Mouse (Mus musculus) gastrocnemius, postnatal 25 days (tissue): ENCODE measurements around the gene Med13. TPM values are rescaled to one million over a fixed set of nuclear protein-coding genes. Genes with fewer than 3 reads are reported as not detected.

Source experiments
- DNase-seq: peaks from one replicate; pipeline ENCODE4 v3.0.0; 2022
- long read RNA-seq, 2 experiments: library from polyadenylated mRNA; stranded (forward); transcript quantifications; one replicate each; pipeline ENCODE4 v2.0.0; 2021
- total RNA-seq, 2 experiments: library from RNA; stranded (reverse); gene quantifications; 1 replicate in 1 of 2; 2 replicates in 1 of 2; pipeline ENCODE4 v1.2.3; 2021

The Med13 gene
- total RNA-seq = 10 to 100 TPM; 33.2 to 35.2 TPM
- long read RNA-seq, experiment 1, partial matches to known transcripts = 2 of 12 reads
- long read RNA-seq, experiment 1, other reads (novel, unspliced or antisense) = 10 of 12 reads
- long read RNA-seq, experiment 2, full-length matches to known transcripts = 1 of 4 reads
- long read RNA-seq, experiment 2, partial matches to known transcripts = 0 of 4 reads
- long read RNA-seq, experiment 2, other reads (novel, unspliced or antisense) = 3 of 4 reads

DNA sequence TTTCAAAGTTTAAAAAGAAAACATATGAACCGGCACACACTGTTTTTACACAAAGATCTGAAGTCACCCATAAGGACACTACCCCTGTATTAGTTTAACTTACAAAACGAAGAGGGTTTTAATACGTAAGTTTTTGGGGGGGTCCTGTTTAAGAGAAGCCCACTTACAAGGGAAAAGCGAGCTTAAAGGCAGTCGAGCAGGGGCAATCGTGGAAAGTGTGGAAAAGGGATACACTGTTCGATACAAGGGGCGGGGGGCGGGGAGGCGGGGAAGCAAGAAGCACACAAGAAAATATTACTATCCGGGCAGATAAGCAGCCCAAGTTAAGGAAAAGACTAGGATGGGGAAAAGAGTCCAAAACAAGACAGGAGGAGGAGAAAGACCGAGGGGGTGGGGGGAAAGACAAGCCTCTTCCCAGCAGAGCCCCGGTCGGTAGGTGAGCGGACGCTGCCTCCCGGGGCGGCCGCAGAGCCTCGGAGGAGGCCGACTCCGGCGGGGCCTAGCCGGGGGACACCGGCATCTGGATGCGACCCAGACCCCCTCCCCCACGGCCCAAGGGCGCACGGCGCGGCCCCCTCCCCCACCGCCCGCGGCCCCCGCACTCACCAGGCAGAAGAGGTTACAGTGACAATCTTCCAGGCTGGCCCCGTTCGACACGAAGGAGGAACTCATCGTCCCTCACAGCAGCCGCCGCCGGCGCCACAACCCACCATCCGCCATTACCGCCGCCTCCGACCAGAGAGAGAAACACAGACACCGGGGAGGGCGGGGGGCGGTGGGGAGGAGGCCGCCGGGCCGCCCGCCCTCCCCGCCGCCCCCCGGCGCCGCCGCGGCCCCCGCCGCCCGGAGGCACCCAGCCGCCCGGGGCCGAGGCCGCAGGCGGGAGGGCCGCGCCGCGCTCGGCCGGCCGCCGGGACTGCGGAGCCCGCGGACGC is at the start of gene Med13:
Med13 (minus strand) TSS at position 749 of the 935 bp plus-strand sequence.
- peak; percentile 67 for DNase-seq

DNA sequence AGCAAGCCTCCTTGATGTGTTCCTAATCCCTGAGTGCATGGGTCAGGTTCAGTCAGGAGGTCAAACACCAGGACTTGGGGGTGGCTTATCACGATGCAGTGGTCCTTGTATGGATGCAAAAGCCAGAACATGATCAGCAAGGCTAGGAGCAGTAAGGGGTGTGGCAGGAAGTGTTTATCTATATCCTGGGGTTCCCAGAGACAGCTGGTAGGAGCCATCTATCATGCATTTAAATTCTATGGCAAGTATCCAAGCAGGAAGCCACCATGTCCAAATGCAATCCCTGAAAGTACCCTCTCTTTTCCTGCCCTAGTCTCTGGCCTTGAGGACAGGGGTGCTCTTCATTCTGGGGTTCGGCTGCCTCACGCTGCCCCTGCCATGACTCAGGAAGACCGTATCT is 47.2 kb upstream of the Med13 start:
- no peak for DNase-seq

DNA sequence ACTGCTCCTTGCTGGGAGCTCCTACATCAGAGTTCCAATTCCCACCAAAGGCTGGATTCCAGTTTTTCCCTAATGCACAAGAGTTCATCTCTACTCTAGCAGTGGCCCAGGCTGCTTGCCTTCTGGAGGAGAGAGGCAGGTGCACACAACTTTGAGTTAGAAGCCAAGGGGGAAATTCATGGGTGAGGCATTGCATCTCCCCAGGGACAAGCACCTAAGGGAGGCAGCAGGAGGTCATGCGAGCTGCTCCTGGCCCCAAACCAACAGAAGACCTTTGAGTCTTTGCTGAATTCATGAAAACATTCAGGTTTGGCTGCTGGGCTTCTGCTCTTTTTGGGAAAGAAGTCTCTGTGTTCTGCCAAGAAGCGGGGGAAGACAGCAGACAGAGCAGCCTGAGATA is 46.4 kb upstream of the Med13 start:
- no peak for DNase-seq

DNA sequence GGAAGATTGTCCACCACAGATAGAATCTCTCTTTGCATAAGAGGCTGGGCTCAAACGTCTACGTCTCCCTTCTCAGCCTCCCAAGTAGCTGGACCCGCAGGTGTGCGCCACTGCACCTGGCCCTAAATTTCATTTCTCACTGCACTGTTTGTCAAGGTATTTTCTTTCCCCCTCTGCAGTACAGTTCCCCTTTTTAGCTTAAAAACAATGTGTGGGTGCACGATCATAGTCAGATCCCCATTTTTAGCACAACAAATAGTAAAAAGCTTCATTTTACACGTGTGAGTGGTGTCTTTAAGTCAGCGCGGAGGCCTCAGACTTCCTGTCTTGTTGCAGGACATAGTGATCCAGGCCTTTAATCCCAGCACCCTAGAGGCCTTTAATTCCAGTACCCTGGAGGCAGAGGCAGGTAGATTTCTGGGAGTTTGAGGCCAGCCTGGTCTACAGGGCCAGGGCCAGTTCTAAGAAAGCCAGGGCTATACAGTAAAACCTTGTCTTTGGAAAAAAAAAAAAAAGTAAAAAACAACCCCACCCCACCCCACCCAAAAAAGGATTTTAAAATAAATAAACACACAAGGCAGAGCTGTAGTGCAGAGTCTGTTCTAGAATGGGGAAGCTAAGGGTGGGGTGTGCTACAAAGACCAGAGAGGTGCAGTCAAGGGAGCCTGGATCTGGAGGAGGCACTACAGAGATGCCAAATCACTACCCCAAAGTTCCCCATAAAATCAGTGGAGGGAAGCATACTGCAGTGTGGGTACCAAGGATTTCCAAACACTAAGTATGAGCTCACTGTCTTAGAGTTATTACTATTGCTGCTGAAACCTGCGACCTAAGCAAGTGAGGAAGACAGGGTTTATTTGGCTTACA is 42.1 kb upstream of the Med13 start:
- DNase-seq = no peak

DNA sequence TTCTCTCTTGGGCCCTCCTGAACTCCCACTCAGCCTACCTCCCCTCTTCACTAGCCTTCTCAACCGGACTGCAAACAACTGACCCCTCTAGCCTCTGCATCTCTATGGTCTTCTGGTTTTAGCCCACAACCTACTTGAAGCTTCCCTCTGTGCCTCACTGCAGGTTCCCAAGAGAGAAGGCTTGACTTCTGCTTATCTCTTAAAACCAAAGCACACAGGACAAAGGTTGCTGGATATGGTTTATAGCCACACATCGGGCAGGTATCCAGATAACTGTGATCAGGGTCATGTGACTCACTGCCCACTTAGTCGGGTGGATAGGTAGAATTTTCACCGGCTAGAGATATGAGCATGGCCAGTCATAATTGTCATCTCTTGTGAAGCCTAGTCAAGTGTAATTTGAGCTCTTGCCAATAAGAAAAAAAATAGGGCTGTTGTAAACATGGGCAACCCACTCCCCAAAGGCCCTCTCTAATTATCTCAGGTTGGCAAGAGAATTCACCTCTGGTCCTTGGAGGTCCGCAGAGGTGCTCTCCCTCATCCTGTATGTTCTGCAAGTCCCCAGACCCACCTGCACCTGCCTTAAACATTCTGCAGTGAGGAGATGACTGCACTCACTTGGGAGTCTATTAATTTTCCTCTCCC is 39.7 kb upstream of the Med13 start:
- no peak for DNase-seq

DNA sequence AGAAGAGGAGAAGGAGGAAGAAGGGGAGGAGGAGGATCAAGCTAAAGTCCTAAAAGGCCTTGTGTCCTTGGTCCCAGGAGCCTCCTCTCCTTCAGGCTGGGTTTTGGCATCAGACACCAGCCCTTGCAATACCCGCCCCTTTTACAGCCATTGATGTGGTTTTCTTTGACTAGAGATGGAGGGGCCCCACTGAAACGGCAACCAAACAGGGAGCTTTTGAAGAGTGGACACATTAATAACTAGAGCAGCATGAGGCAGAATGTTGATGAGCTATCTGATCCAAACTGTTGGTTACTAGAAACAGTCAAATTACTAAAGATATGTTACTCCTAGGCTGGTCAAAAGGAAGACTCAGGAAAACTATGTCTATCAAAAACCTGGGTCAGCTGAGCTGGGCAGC is 39.1 kb upstream of the Med13 start:
- no peak for DNase-seq

DNA sequence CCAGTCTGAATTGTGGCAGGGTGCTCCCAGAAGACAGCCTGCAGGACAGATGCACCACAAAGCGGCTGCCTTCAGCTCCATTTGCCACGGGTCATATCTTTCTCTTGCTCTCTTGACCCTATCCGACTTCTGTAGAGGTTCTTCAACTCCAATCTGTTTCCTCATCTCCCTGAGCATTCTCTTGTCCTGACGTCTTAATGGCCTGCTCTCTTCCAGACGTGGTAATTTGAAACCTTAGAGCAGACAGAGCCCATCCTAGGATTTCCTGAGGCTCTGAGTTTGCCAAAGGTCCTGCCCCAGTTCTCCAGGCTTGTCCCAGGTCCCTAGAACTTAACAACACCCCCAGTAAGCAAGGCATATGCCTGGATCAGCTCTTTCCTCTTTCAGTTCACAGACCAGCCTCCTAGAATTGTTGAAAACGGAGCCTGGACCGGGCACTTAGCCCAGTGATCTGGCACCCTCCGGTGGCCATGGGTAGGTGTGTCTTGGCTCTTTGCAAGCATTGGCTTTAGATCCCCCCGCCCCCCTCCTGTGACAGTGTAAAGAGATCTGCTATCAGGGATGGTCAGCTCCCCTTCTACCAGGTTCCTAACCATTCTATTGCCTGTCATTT is 38.2 kb upstream of the Med13 start:
- DNase-seq = peak; percentile 68

DNA sequence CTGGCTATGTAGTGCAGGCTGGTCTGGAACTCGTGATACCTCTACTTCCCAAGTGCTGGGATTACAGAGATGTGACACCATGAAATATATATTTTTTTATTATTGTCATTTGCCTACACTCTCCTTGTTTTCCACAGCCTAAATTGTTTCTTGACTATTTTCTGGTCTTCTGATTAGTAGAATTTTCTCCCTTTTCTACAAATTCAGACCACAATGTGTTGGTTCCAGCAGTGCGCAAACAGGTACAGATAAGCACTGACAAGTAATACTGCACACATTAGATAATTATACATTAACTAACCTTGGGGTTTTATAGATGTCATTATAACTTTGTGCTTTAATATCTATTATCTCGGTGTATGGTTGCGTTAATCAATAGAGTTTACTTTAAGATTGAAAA is 37.7 kb upstream of the Med13 start:
- no peak for DNase-seq

DNA sequence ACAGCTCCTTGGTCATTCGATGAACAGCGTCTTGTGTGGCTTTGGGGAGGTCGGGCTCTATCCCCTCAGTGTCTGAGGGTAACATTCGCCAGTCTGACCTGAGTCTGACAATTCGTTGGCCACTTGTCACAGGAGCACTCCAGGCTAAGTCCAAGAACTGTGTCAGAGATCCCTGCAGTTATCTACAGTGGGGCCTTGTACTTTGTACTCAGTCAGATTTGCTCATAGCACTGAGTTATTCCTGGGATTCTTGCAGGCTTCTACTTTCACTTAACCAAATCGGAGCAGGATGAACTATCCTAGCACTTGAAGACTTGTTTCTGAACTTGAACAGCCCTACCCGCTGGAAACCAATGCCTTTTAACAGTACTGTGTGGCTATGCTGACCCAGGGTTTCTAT is 34.3 kb upstream of the Med13 start:
- DNase-seq = no peak

DNA sequence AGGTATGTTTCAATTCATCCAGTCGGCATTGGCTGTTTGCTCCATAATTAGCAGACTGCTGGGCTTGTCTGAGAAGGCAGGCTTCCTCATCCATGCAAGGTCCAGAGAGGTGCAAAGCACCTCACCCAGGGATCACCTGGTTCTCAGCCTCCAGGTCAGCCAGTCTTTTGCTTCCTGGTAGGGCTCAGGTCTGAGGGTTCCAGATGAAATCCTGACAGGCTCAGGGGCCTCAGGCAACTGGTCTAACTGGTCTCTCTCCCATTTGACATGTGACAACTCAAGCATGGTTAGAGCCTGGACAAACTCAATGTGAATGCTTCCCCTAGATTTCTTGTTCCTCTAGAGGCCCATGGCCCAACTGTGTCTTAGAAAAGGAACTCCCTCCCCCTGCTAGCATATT is 32.9 kb upstream of the Med13 start:
- no peak for DNase-seq

DNA sequence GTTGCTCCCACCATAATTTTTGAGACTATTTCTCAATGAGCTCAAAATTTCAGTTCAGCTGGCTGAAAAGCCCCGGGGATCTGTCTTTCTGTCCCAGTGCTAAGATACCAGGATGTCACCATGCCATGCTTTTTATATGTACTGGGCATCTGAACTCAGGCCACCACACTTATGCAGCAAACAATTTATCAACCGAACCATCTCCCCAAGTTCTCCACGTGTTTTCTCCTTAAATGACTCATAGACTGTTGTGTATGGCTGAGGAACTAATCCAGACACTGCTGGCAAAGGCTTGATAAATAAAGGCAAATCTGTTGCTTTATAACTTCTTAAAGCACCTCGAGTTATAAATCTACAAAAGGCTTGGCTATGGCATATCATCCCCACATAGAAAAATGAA is 32.1 kb upstream of the Med13 start:
- no peak for DNase-seq

DNA sequence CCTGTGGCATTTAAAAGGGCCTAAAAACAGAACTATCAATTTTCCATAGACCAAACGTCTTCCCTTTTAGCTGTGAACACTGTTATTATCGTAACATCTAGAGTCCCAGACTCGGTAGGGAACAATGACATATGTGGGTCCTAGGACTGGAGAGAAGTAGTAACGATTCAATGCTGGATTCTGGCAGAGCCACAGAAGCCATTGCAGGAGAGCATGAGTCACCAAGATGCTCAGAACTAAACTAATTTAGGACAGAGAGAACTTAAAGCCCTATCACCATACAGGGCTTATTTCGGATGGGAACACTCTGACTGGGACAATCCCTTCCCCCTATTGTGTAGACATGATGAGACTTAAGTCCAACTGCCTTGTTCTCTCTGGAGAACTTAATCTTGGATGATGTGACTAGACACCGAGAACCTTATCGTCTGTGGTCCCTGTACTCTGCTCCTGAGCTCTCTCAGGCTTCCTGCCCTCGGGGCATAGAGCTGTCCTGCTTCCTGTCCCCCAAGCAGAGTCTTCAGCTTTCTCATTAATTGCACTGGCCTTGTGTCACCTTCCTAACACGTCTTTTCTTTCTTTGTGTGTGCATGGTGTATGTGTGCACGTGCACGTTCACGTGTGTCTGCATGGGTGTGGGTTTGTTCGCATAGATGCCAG is 31.5 kb upstream of the Med13 start:
- no peak for DNase-seq

DNA sequence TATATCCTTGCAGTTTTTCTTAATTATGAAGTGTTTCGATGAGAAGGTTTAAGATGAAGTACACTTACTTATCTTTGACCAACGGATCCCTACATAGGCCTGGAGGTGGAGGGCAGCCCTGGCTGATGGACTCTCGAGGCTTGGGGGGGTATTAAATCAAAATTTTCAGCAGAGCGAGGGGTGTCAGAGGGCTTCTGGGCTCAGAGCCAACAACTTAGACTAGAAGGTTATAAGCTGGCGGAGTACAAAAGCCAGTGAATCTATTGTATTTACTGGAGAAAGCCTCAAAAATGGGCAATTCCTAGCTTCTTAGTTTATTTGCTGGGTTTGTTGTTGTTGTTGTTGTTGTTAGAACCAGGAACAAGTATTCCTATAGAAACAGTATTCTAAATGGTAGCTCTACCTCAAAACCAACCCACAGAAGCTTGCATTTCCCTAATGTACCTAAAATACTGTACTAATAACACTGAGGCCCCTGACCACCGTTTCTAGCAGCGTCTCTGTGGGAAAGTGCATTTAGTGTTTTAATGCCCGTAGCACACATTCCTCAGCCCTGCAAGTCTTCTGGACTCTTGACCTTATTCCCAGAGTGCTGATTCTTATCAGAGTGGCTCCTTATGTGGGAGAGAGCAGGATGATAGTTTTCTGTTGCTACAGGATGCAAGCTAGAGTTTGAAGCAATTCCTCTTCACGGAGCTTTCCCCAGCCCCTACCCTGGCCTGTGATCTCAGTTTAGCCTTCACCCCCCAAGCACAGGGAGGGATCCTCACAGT is 29.9 kb upstream of the Med13 start:
- no peak for DNase-seq

DNA sequence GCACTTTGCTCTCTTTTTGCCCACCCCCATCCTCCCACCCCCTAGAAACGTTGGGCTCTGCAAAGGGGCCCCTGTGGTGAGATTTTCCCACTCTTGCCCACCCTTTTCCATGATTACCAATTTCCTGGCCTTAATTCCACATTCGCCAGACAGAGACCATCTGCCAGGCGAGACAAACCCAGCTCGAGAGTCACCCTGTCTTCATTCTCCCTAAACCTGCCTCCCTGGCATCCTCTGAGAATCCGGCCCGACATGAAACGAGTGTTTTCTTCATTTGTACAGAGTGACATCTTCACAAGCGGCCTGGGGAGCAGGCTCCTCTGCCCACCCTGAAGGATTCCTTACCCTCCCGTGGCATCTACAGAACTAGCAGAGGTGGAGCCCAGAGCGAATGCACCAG is 29.2 kb upstream of the Med13 start:
- no peak for DNase-seq

DNA sequence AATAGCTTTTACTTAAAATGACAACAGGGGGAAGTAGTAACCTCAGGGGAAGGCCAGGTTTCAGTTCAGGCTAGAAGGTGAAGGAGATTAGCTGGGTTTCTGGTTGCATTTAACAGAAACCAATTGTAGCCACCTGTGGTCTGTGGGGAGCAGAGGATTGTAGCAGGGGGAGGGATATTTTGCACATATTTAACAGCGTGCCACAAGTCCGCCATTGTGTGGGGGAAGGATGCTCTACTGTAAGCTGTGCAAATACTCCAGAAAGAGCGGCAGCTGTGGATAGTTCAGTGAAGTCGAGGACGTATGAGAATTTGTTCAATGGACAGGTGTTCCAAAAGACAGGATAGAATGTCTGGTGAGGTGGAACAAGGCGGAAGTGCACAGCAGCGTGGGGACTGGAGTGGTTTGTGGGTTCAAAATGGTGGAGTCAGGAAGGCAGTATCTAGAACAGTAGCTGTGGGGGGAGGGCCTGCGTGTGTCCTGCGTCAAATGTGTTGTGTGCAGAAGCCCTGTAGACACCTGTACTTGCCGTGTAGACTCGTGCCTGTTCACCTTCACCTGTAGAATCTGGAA is 28.4 kb upstream of the Med13 start:
- DNase-seq = no peak

DNA sequence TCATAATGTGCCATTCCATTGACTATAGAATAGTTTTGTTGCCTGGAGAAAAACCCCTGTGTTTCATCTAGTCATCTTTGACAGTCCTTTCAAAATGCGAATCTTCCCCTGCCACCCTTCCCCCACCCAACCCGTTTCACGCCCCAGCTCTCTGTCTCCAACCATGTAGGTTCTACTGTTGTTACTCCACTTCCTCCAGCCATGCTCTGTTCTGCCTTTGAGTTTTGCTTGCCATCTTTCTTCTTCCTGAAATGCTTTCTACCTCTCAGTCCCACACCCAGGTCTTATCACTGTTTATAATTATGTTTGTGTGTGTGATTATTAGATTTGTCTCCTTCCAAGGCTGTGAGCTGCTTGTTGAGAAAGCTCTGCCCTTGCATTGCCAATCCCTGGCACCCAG is 26.7 kb upstream of the Med13 start:
- no peak for DNase-seq

DNA sequence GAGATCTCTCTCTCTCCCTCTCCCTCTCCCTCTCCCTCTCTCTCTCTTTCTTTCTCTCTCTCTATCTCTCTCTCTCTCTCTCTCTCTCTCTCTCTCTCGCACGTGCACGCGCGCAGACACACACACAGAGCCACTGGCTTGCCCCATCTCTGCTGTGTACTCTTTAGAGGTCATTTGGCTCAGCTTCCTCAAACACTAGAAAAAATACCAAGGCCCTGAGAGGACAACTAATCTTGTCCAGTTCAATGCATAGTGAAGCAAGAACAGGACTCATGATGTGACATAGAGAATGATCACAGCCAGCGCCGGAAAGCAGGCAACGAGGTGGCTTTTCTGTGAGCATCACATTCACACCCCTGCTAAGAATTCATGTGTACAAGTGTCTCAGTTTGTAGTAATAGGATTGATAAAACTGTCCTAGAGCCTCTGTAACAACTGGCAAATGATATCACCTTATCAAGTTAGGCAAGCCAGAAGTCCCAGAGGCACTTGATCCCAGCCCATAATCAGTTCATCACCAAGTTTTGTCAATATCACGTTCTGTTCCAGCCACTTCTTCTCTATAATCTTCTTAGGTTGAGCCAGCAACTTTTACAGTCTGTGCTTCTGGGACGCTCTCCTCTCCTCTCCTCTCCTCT is 25.2 kb upstream of the Med13 start:
- DNase-seq = no peak

DNA sequence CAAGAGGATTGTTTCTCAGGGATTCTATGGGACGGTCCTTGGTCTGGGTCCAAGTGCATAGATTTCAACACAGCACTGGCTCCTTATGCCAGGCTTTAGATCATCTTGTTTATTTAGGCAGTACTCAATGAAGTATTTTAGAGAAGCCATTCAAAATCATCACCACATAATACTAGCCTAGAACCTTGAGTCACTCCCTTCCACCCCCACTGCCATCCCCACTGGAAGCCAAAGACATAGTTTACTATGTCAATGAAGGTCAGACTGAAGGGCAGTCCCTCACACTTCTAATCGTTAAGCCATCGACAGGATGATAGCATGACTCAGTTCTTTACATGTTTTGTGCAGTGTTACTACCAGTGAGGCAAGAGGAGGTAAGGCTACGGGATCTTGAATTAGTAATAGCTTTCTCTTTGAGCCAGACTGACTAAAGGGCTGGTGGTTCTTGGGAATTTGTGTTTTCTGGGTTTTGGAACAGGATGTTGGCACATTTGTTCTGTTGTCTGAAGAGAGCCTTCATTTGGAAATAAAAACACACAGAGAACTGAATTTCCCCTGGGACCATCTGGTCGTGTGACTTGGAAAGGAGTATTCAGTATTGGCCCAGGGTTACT is 24.2 kb upstream of the Med13 start:
- DNase-seq = no peak
